Mouse (Mus musculus): ENCODE measurements at regions not wholly inside any gene's neighbourhood (a gene's known extent, or its start where the extent isn't known, plus 50 kb on each side); places are given as distances from the start of the nearest gene placed in this dataset.

- no peak for DNase-seq (ENCODE audit: low spot score in 2 of 2)
These were observed 88.4 kb upstream of the Plxnc1 start for GRCm38 (mm10) chr10:95032760-95033716.

- DNase-seq (ENCODE audit: low spot score in 2 of 2): no peak
These were observed 86.7 kb upstream of the Plxnc1 start for GRCm38 (mm10) chr10:95031371-95031770.

DNA sequence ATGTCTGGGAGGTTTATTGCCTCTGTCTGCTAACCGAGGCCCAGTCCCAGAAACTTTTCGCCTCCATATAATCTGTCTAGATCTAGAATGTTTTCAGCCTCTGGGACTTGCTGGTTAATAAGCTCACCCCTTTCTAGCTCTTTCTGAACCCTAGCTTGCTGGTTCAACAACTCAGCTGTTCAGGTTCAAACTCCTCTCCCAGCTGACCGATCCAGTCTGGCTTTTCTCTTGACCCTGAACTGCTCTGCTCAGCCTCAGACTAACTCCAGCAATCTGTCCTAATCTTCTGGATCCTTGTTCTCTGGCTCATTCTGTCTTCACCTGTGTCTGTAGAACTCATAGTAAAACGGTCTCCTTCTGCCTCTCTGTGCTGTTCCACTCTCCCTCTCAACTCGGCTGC is 86.2 kb upstream of the Plxnc1 start:
- no peak for DNase-seq (ENCODE audit: low spot score in 2 of 2)

DNA sequence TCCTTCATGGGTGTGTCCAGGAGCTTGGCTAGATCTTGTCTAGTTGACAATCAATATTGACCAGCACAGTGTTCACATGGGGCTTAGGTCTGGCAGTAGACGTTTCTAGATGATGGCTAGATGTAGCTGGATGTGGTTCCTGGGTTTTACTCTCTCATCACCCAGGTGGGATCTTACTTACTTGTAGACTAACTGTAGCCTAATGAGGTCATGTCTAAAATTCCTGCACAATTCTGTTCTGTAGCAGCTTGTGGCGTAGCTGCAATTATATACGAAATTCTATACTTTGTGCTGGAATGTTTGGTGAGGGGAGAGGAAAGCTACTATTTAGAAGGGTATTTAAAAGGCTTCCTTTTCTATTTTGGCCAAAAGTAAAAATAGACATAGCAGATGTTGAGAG is 84.9 kb upstream of the Plxnc1 start:
- DNase-seq (ENCODE audit: low spot score in 2 of 2): no peak

DNA sequence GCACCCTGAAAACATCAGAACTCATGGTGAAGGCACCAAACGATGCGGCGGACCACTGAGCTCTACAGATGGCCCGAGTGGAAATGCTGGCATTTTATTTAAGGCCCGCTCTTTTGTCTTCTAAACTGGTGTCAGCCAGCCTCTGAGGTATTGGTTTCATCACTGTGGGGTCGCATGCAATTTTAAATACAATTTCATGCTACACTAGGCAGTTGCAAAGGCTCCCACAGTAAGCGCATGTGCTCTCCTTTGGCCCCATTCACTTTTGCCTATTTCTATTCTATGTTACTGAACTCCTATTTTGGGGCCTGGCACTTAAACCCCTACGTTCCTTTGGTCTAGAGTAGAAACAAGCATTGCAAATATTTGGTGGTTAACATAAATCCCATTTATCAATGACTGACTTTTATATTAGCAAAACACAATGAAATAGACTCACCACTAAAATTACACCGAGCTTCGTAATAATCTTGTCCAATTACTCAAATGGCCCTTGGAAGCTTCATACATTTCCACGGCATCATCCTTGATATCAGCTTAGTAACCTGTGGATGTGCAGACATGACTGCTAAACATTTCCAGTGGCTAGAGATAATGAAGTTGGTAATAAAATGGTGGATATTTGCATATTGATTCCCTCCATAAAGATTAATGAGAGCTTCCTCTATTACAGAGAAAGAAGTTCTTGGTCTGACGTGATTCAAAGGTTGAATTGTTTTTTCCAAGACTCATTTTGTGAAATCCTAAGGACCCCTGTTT is 81.1 kb upstream of the Plxnc1 start:
- no peak for DNase-seq (ENCODE audit: low spot score in 2 of 2)

DNA sequence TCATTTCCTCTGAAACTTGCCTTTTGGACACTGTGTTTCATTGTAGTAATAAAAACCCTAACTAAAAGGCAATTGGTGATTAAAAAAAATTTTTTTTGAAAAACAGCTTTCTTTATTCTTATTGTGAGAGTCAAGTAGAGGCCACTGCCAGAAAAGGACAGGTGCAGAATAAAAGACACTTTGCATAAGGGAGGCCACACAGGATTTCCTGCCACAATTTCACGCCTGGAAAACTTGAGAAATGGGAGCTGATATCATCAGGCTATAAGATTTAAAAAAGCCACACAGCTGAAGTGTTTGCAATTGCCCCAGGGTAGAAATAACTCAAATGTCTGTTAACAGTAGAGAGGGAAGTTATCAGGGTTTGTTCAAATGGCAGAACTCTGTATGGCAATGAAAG is 76.6 kb upstream of the Plxnc1 start:
- DNase-seq (ENCODE audit: low spot score in 2 of 2): no peak

DNA sequence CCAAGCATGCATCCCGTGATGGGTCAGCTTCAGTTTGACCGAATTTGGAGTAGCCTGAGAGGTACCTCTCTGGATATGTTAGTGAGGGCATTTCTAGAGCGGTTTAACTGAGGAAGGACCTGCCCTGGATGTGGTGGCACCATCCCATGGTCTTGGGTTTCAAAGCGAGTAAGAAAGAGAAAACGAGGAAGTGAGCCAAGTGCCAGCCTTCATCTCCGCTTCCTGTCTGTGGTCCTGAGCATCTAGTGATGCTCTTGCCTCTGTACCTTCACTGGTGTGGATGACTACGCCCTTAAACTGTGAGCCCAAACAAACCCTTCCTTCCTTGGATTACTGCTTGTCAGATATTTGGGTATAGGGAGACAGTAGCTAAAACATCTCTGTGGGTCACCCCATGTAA is 72.3 kb upstream of the Plxnc1 start:
- DNase-seq (ENCODE audit: low spot score in 2 of 2): no peak

DNA sequence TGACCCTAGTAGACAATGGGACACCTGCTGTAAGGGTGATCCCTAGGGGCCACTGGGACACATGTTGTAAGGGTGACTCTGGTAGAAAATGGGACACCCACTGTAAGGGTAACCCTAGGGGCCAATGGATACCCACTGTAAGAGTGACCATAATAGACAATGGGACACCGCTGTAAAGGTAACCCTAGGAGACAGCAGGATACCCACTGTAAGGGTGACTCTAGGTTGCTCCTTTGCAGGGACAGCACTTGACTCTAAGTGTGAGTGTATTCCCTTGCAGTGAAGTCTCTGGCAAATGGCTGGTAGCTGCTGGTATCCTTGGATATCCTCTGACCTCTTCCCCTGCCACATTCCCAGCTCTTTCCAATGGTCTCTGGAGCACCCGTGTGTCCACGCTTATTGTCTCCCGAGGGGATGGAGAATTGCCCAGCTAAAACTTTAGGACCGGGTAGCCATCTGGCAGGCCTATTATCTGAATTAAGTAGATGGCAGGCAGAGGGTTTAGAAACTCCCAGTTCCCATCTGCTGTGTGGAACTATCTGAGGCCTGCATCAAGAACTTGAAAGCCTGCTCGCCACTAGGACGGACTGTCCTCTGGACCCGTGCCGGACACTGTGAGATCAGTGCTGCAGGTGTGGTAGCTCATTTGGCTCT is 70.8 kb upstream of the Plxnc1 start:
- no peak for DNase-seq (ENCODE audit: low spot score in 2 of 2)

- no peak for DNase-seq (ENCODE audit: low spot score in 2 of 2)
These were observed 69.3 kb upstream of the Plxnc1 start for GRCm38 (mm10) chr10:95013946-95014345.

GRCm38 (mm10) chr10:95013213-95013915 is 68.7 kb upstream of the Plxnc1 start:
- no peak for DNase-seq (ENCODE audit: low spot score in 2 of 2)

- DNase-seq (ENCODE audit: low spot score in 2 of 2): no peak
These were observed 65.7 kb upstream of the Plxnc1 start for GRCm38 (mm10) chr10:95010333-95010732.

- DNase-seq (ENCODE audit: low spot score in 2 of 2): no peak
These were observed 64.4 kb upstream of the Plxnc1 start for GRCm38 (mm10) chr10:95009081-95009480.

GRCm38 (mm10) chr10:95004065-95004763 is 59.6 kb upstream of the Plxnc1 start:
- no peak for DNase-seq (ENCODE audit: low spot score in 2 of 2)

- DNase-seq (ENCODE audit: low spot score in 2 of 2): no peak
These were observed 59.0 kb upstream of the Plxnc1 start for GRCm38 (mm10) chr10:95003621-95004020.

DNA sequence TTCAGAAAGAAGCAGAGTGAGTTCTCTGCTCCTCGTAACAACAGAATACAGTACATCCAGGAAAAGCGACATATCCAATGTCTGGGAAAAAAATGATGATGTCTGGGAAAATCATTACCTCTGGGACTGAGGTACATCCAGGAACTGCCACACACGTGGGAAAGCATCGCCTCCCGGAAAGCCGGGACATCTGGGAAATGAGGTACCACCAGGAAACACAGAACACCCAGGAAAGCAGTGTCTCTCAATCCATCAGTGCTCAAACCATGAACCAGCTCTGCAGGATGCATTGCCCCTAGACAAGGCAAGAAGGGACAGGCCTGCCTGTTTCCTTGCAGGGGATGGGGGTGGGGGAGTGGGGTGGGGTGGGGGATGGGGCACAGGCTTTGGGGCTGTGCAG is 57.0 kb upstream of the Plxnc1 start:
- no peak for DNase-seq (ENCODE audit: low spot score in 2 of 2)

DNA sequence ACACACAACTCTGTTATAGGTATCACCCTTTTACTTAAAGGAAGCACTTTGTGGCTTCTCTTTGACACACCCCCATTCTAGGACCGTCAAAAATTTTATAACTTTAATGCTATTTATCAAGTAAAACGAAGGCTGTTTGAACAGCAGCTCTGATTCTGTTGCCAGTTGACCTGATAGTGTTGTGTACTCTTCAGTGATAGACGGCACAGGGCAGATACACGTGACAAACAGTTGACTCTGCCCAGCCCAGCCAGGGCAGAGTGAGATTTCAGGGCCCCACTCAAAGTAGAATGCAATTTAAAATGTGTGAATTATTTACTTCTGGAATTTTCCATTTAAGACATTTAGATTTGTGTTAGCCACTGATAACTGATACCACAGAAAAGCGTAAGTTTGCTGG is 55.1 kb upstream of the Plxnc1 start:
- DNase-seq (ENCODE audit: low spot score in 2 of 2): no peak

Measured in right cerebral cortex, postnatal 36 days (tissue).